Mouse (Mus musculus) MEL (cell line): Measurements from ENCODE around the gene Fkbp6. TPM values are rescaled to one million over a fixed set of nuclear protein-coding genes. Genes with fewer than 3 reads are reported as not detected.
A peak's percentile ranks its signal among the peaks of the same experiment; 100 is the strongest.

ENCODE experiments used
- DNase-seq: peaks from one replicate; pipeline ENCODE4 v3.0.0; 2011; ENCODE audit warnings: low read depth, low spot score
- H3K27ac ChIP-seq: 2 replicates; pipeline ENCODE4 v1.5.1; 2012; ENCODE audit warnings: low read depth, mild to moderate bottlenecking, control low read depth, low read length, moderate library complexity; ENCODE audit not compliant: control insufficient read depth
- H3K27me3 ChIP-seq, 2 experiments: fragments of 150-350 bp in 1 of 2; sonication (generic) in 1 of 2; 2 replicates each; pipeline ENCODE4 v1.6.1; 2012; ENCODE audit warnings: low read length in 2 of 2, mild to moderate bottlenecking in 2 of 2, improper control_type of control experiment in 1 of 2, moderate library complexity in 1 of 2; ENCODE audit not compliant: insufficient read depth in 2 of 2, control insufficient read depth in 1 of 2
- H3K36me3 ChIP-seq, 2 experiments: 2 replicates each; pipeline ENCODE4 v1.6.1; 2012 to 2014; ENCODE audit warnings: low read length in 2 of 2, improper control_type of control experiment in 1 of 2, inconsistent platforms in 1 of 2, mild to moderate bottlenecking in 1 of 2; ENCODE audit not compliant: insufficient read depth in 2 of 2, control insufficient read depth in 1 of 2
- H3K4me1 ChIP-seq, 2 experiments: fragments of 150-350 bp in 1 of 2; sonication (generic) in 1 of 2; 2 replicates each; pipeline ENCODE4 v1.6.1; 2012; ENCODE audit warnings: low read length in 2 of 2, improper control_type of control experiment in 1 of 2, mild to moderate bottlenecking in 1 of 2; ENCODE audit not compliant: insufficient read depth in 2 of 2, control insufficient read depth in 1 of 2
- H3K4me3 ChIP-seq, 2 experiments: fragments of 150-350 bp in 1 of 2; sonication (generic) in 1 of 2; 2 replicates each; pipeline ENCODE4 v1.5.1; 2012; ENCODE audit warnings: low read depth in 2 of 2, low read length in 2 of 2, mild to moderate bottlenecking in 2 of 2, moderate library complexity in 2 of 2, control low read depth in 1 of 2, improper control_type of control experiment in 1 of 2; ENCODE audit not compliant: control insufficient read depth in 1 of 2, insufficient read depth in 1 of 2
- H3K79me2 ChIP-seq: 2 replicates; pipeline ENCODE4 v1.6.1; 2012; ENCODE audit warnings: mild to moderate bottlenecking, low read length, moderate library complexity; ENCODE audit not compliant: control insufficient read depth, poor library complexity, insufficient read depth
- H3K9ac ChIP-seq: 2 replicates; pipeline ENCODE4 v1.6.1; 2012; ENCODE audit warnings: low read depth, mild to moderate bottlenecking, control low read depth, low read length, moderate library complexity; ENCODE audit not compliant: control insufficient read depth, poor library complexity, severe bottlenecking
- H3K9me3 ChIP-seq: fragments of 150-350 bp; sonication (generic); replicated peaks from 2 replicates; pipeline ENCODE4 v1.6.1; 2012; ENCODE audit warnings: mild to moderate bottlenecking, low read length, improper control_type of control experiment, moderate library complexity; ENCODE audit not compliant: insufficient read depth
- BHLHE40 ChIP-seq: IDR thresholded peaks from 2 replicates; pipeline ENCODE4 v1.6.1; 2012; ENCODE audit warnings: low read depth, mild to moderate bottlenecking, inconsistent platforms, low read length, improper control_type of control experiment, borderline replicate concordance
- CHD1 ChIP-seq: IDR thresholded peaks from 2 replicates; pipeline ENCODE4 v1.6.1; 2012; ENCODE audit warnings: low read depth, mild to moderate bottlenecking, inconsistent platforms, low read length, improper control_type of control experiment
- CHD2 ChIP-seq: IDR thresholded peaks from 2 replicates; pipeline ENCODE4 v1.6.1; 2011; ENCODE audit warnings: low read length, improper control_type of control experiment
- E2F4 ChIP-seq: IDR thresholded peaks from 2 replicates; pipeline ENCODE4 v1.6.1; 2011; ENCODE audit warnings: low read depth, low read length, improper control_type of control experiment, borderline replicate concordance
- ELF1 ChIP-seq: IDR thresholded peaks from 2 replicates; pipeline ENCODE4 v1.6.1; 2014; ENCODE audit warnings: low read depth, mild to moderate bottlenecking, inconsistent platforms, low read length, improper control_type of control experiment, moderate library complexity
- GABPA ChIP-seq: IDR thresholded peaks from 2 replicates; pipeline ENCODE4 v1.6.1; 2012; ENCODE audit warnings: low read depth, mild to moderate bottlenecking, inconsistent platforms, low read length, improper control_type of control experiment, moderate library complexity
- JUND ChIP-seq: IDR thresholded peaks from 2 replicates; pipeline ENCODE4 v1.6.1; 2011; ENCODE audit warnings: low read depth, mild to moderate bottlenecking, improper control_type of control experiment, low read length
- MAFK ChIP-seq: IDR thresholded peaks from 2 replicates; pipeline ENCODE4 v1.6.1; 2011; ENCODE audit warnings: low read depth, mild to moderate bottlenecking, low read length, improper control_type of control experiment, borderline replicate concordance
- MAZ ChIP-seq: IDR thresholded peaks from 2 replicates; pipeline ENCODE4 v1.6.1; 2012; ENCODE audit warnings: low read depth, mild to moderate bottlenecking, inconsistent platforms, low read length, improper control_type of control experiment
- MYB ChIP-seq: IDR thresholded peaks from 2 replicates; pipeline ENCODE4 v1.6.1; 2011; ENCODE audit warnings: mild to moderate bottlenecking, low read depth, low read length, improper control_type of control experiment
- POLR2A ChIP-seq, 2 experiments: IDR thresholded peaks; 2 replicates each; pipeline ENCODE4 v1.6.1; 2011 to 2012; ENCODE audit warnings: low read length in 2 of 2, mild to moderate bottlenecking in 2 of 2, control low read depth in 1 of 2, improper control_type of control experiment in 1 of 2, low read depth in 1 of 2, moderate library complexity in 1 of 2; ENCODE audit not compliant: control insufficient read depth in 1 of 2, insufficient read depth in 1 of 2, poor library complexity in 1 of 2
- POLR2AphosphoS2 ChIP-seq: IDR thresholded peaks from 2 replicates; pipeline ENCODE4 v1.6.1; 2011; ENCODE audit warnings: low read length, improper control_type of control experiment
- POLR2AphosphoS5 ChIP-seq: IDR thresholded peaks from 2 replicates; pipeline ENCODE4 v1.6.1; 2012; ENCODE audit warnings: low read depth, borderline replicate concordance, mild to moderate bottlenecking, inconsistent platforms, low read length, moderate library complexity, mixed read lengths
- RCOR1 ChIP-seq: IDR thresholded peaks from 2 replicates; pipeline ENCODE4 v1.6.1; 2012; ENCODE audit warnings: low read depth, mild to moderate bottlenecking, inconsistent platforms, low read length, improper control_type of control experiment
- TAL1 ChIP-seq: IDR thresholded peaks from 2 replicates; pipeline ENCODE4 v1.6.1; 2012; ENCODE audit warnings: mild to moderate bottlenecking, inconsistent platforms, low read length, moderate library complexity, mixed read lengths
- TCF12 ChIP-seq: IDR thresholded peaks from 2 replicates; pipeline ENCODE4 v1.6.1; 2014; ENCODE audit warnings: low read depth, mild to moderate bottlenecking, inconsistent platforms, low read length, improper control_type of control experiment, moderate library complexity
- USF1 ChIP-seq: IDR thresholded peaks from 2 replicates; pipeline ENCODE4 v1.6.1; 2014; ENCODE audit warnings: low read depth, mild to moderate bottlenecking, inconsistent platforms, low read length, improper control_type of control experiment, moderate library complexity
- USF2 ChIP-seq, 2 experiments: IDR thresholded peaks; 2 replicates each; pipeline ENCODE4 v1.6.1; 2011 to 2012; ENCODE audit warnings: improper control_type of control experiment in 2 of 2, low read length in 2 of 2, borderline replicate concordance in 1 of 2, inconsistent platforms in 1 of 2, low read depth in 1 of 2, mild to moderate bottlenecking in 1 of 2; ENCODE audit not compliant: insufficient read depth in 1 of 2
- ZKSCAN1 ChIP-seq: IDR thresholded peaks from 2 replicates; pipeline ENCODE4 v1.6.1; 2012; ENCODE audit warnings: low read depth, mild to moderate bottlenecking, inconsistent platforms, low read length, improper control_type of control experiment, moderate library complexity
- polyA plus RNA-seq, 2 experiments: library from polyadenylated mRNA; stranded (reverse) in 1 of 2; unstranded in 1 of 2; fragments of >175 nt in 1 of 2; fragments of >200 nt in 1 of 2; gene quantifications; 2 replicates each; pipeline versions ENCODE4 v1.2.1 to v1.2.4; 2012; ENCODE audit warnings: low replicate concordance in 2 of 2, low read depth in 1 of 2; ENCODE audit not compliant: insufficient read length in 2 of 2, insufficient read depth in 1 of 2, missing spikeins in 1 of 2
- total RNA-seq: library from RNA; depleted of rRNA; stranded (reverse); fragments of 300-350 nt; gene quantifications from 2 replicates; pipeline ENCODE4 v1.2.3, GENCODE M21; 2012

The Fkbp6 gene
- total and polyA plus RNA-seq, 3 experiments = 0.10 to 0.19 TPM; not detected in 1

DNA sequence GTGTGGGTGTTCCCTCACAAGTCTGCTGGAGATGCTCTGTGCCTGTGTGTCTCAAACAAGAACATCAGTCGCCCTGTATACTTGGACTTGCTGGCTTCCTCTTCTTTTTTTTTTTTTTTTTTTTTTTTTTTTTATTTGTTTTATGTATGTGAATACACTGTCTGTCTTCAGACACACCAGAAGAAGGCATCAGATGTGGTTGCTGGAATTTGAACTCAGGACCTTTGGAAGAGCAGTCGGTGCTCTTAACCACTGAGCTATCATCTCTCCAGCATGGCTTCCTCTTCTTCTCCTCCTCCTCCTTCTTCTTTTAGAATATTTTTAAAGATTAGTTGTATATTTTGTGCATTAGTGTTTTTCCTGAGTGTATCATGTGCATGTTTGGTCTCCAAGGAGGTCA, 7.7 kb upstream of the Fkbp6 start:
- no peaks in the 10 kb centered on the region for H3K9me3 ChIP-seq
- H3K36me3 ChIP-seq = no peaks in the 10 kb centered on the region
- peak; percentile 36 for DNase-seq
- no peak overlapping the region for H3K27ac ChIP-seq
- H3K79me2 ChIP-seq = no peaks in the 10 kb centered on the region
- no peak for TF ChIP-seq ZKSCAN1
- H3K4me3 ChIP-seq = no peak overlapping the region
- H3K27me3 ChIP-seq = peaks cover 2 to 5% of the 10 kb centered on the region in 2 experiments
- H3K9ac ChIP-seq = no peak overlapping the region
- H3K4me1 ChIP-seq = no peaks in the 10 kb centered on the region

DNA sequence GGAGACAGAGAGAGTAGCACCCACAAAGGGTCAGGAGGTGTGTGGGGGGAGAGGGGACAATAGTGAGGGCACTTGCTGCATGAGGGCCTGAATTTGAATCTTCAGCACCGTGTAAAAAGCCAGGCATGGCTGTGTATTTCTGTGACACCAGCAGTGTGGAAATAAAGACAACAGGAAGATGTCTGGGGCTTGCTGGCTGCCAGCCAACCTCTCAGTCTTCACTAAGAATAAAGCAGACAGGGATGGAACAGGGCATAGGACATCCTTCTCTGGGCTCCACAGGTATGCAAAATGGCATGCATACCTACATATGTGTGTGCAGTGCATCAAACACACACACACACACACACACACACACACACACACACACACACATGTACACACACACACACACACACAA, 6.2 kb upstream of the Fkbp6 start:
- Histone ChIP-seq H3K4me3 (no peak overlapping the region), H3K79me2 (no peaks in the 10 kb centered on the region), H3K9me3 (no peaks in the 10 kb centered on the region), H3K4me1 (no peaks in the 10 kb centered on the region), H3K9ac (no peak overlapping the region)
- DNase-seq = no peak
- TF ChIP-seq USF1 (no peak), TCF12 (no peak), TAL1 (no peak), ELF1 (no peak), USF2 (IDR thresholded peaks at IDR 0.05; ENCODE audit: borderline replicate concordance in 1 of 2, insufficient read depth in 1 of 2, low read depth in 1 of 2, low read length in 2 of 2) (no peak), CHD2 (no peak), GABPA (no peak), E2F4 (no peak), CHD1 (no peak), MYB (no peak), BHLHE40 (no peak), JUND (no peak), POLR2AphosphoS2 (no peak), RCOR1 (no peak), MAZ (no peak), POLR2AphosphoS5 (no peak), MAFK (no peak), POLR2A (IDR thresholded peaks at IDR 0.05; ENCODE audit: control insufficient read depth in 1 of 2, insufficient read depth in 1 of 2, low read depth in 1 of 2, low read length in 2 of 2, poor library complexity in 1 of 2) (no peak)
- TF ChIP-seq, all 39 proteins: peak for 0
- no peaks in the 10 kb centered on the region for H3K36me3 ChIP-seq
- H3K27ac ChIP-seq = no peak overlapping the region
- H3K27me3 ChIP-seq = peaks cover 0 to 6% of the 10 kb centered on the region in 2 experiments; a peak in 3 of 4 replicates
